Mouse (Mus musculus) testis, postnatal 10 days (tissue): Measurements from ENCODE around the gene Smim13.

Experiments used
- DNase-seq: peaks from one replicate; pipeline ENCODE4 v3.0.0; 2021; ENCODE audit warnings: low spot score

Smim13 gene

DNA sequence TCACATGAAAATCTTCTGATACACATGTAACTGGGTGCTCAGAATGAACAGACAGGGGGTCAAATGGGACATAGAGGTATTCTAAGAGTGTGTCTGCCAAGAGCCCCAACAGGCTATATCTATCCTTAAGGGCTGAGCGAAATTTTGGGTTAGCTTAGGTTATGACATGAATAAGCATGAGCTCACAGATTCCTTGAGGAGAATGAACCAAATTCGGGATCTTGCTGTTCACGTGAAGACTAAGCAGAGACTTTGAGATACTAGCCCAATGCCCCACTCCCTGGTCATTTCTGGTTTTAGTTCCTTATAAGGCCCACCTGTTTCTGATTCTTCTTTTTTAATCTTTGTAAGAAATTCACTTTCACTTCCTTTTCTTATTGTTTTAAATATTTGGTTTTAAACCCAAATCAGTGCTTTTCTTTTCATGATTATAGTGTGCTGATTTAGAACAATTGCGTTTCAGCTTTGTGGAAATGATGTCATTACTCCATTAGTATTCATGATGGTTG is 41.9 kb downstream of the Smim13 start:
- DNase-seq, result no peak

GRCm38 (mm10) chr13:41293595-41293994 is 44.0 kb downstream of the Smim13 start:
- DNase-seq, result no peak

DNA sequence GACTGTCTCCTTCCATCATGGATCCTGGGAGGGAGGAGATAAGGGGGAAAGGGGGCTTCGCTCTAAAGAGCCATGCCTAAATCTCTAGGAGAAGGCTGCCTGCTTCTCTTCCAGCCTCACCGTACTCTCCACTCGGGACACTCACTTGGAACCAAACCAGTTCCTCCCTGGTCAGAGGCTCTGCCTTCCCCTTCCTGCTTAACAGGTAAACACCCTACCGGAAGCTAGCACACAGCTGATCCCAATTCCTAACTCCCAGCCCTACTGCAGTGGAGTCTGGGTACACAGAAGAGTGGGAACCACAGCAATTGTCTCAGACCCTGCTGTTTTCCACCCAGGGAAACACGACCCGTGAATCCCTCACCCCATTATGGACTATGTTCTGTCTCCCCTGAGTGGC is 46.2 kb downstream of the Smim13 start:
- no peak for DNase-seq

DNA sequence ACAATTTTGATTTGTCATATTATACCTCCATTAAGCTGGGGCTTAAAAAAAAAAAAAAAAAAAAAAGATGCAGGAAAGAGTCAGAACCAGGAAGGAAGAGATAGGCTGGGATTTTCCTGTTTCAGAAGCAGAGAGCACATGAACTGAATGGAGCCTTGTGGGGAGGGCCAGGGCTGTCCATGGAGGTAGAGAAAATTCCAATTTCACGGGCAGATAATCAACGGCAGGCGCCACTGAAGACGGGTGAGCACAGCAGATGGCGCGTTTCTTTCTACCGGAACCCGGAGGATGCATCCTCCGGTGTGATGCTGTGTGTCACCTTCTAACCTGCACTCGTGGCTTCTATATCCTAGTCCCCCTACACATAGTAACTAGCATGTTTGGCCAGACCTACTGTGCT is 46.8 kb downstream of the Smim13 start:
- no peak for DNase-seq

DNA sequence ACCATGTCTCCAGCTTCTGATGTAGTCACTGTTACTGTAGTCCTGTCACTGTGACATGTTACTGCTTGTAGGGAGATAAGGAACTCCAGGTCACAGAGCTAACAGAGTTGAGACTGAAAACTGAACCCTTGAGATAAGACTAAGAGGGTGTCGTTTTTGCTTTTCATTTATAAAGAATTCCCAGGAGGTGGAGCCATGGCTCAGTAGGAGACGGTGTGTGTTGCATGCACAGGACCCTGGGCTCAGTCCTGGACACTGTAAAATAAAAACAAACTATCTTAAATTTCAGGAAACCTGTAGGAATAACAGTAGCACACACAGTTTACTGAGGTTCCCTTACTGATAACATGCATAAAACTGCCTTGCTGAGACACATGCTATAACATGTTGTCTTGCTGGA is 48.9 kb downstream of the Smim13 start:
- no peak for DNase-seq

- DNase-seq, result no peak
These were observed 49.4 kb downstream of the Smim13 start for GRCm38 (mm10) chr13:41298996-41299395.

- no peak for DNase-seq
These were observed 50.4 kb downstream of the Smim13 start for GRCm38 (mm10) chr13:41300037-41300436.

DNA sequence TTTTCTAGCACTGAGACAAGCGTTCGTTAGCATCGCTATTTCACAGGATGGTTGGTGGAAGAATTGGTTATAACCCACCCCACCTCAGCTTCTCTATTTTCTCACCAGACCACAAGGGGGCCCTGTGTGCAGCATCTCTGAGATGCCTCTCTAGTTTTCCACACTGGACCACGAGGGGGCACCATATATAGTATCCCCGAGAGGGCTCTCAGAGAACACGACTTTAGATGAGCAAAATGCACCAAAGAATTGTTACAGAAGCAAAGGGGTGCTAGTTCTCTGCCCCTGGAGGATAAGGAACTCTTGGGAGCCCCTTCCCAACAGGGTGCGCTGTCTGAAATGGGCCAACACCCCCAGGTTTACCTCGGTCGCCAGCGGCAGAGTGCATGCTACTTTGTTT is 53.1 kb downstream of the Smim13 start:
- peak; percentile 94 for DNase-seq

DNA sequence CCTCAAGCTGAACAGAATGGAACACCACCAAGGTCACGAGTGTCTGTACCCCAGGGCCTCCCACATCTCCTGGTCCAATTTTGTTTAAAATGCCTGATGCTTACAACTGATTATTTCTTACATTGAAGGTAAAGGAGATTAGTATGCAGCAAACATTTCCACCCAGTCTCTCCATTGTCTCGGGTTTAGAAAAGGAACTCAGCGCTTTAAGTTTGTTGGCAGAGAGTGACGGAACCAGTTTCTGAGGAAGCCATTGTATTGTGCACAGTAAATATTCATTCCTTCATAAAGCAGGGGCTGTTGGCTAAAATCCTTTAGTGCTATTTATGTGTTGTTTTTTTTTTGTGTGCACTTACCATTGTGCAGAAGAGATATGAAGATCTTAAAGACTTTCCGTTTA is 71.1 kb downstream of the Smim13 start:
- no peak for DNase-seq

DNA sequence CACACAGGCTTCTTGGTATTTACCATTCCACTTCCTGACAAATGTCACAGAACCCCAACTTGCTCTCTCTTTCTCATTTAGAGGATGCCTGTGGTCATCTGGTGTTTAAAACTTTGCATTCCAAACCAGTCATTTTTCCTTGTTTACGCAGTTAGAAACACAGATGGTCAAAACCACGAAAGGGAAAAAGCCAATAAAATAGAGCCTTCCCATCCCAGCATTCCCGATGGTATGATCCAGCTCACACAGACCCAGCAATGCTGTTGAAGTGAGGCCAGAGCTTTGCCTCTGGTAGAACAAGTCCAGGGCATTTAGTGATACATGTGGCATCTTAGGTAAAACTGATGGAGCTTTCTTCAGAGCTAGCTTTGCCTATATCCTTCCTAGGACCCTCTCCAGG is 71.8 kb downstream of the Smim13 start:
- no peak for DNase-seq

DNA sequence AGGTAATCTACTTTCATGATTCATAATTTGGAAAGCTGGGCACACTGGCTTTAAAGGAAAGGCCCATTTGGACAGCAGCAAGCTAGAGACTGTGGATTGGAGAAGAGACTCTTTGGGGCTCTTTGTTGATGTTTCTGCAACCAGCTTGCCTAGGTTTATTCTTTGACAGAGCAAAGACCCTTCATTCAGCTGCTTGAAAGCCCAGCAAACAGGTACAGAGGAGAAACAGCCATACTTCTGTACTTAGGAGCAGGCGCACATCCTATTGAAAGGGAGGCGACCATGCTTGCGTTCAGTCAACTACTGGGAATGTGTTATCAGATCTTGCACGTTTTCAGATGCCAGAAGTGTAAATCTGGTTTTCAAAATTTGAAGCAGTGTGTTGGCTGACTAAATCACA is 75.0 kb downstream of the Smim13 start:
- no peak for DNase-seq

GRCm38 (mm10) chr13:41325346-41325745 is 75.7 kb downstream of the Smim13 start:
- no peak for DNase-seq

- no peak for DNase-seq
These were observed 76.5 kb downstream of the Smim13 start for GRCm38 (mm10) chr13:41326134-41326533.
